Mouse (Mus musculus) bone marrow macrophage, adult 2 months (primary cell): ENCODE results near the gene Gria2. TPM values are rescaled to one million over a fixed set of nuclear protein-coding genes. Genes with fewer than 3 reads are reported as not detected.

ENCODE experiments used
- H3K27ac ChIP-seq: 2 replicates; pipeline ENCODE4 v1.5.1; 2012; ENCODE audit warnings: low read depth, low read length; ENCODE audit not compliant: insufficient read depth
- H3K4me1 ChIP-seq: 2 replicates; pipeline ENCODE4 v1.6.1; 2012; ENCODE audit warnings: low read length; ENCODE audit not compliant: control insufficient read depth, insufficient read depth
- H3K4me3 ChIP-seq: 2 replicates; pipeline ENCODE4 v1.5.1; 2012; ENCODE audit warnings: mild to moderate bottlenecking, low read length, moderate library complexity; ENCODE audit not compliant: insufficient read depth
- CTCF ChIP-seq: IDR thresholded peaks from 2 replicates; pipeline ENCODE4 v1.5.1; 2012; ENCODE audit warnings: low read depth, mild to moderate bottlenecking, low read length, moderate library complexity
- POLR2A ChIP-seq: IDR thresholded peaks from 2 replicates; pipeline ENCODE4 v1.6.1; 2012; ENCODE audit warnings: mild to moderate bottlenecking, low read depth, low read length, borderline replicate concordance
- polyA plus RNA-seq: library from polyadenylated mRNA; stranded (reverse); fragments of >200 nt; gene quantifications from 2 replicates; pipeline ENCODE4 v1.2.4, GENCODE M21; 2012; ENCODE audit not compliant: missing spikeins, insufficient read depth, insufficient read length

The Gria2 gene
- polyA plus RNA-seq = 0.20 TPM in 1 of 2 replicates, not detected in the other

GRCm38 (mm10) chr3:80802596-80803081 is at the start of gene Gria2:
Gene Gria2, minus strand, starts transcription at chr3:80802835.
- H3K4me3 ChIP-seq = no peak within 1 kb of the TSS
- no peak within 1 kb of the TSS for H3K27ac ChIP-seq
- TF ChIP-seq POLR2A (no peak), CTCF (no peak)
- no peaks in the 10 kb centered on the region for H3K4me1 ChIP-seq

GRCm38 (mm10) chr3:80850947-80851346 is 48.3 kb upstream of the Gria2 start:
- TF ChIP-seq POLR2A (no peak), CTCF (no peak)
- H3K27ac ChIP-seq = no peak overlapping the region
- no peak overlapping the region for H3K4me3 ChIP-seq
- H3K4me1 ChIP-seq = no peaks in the 10 kb centered on the region

- no peak for TF ChIP-seq CTCF
- no peak for TF ChIP-seq POLR2A
- Histone ChIP-seq H3K4me1 (no peaks in the 10 kb centered on the region), H3K4me3 (no peak overlapping the region), H3K27ac (no peak overlapping the region)
Observed at GRCm38 (mm10) chr3:80845634-80846033, 43.0 kb upstream of the Gria2 start.

- H3K27ac ChIP-seq = no peak overlapping the region
- TF ChIP-seq POLR2A = no peak
- no peak for TF ChIP-seq CTCF
- no peak overlapping the region for H3K4me3 ChIP-seq
- no peaks in the 10 kb centered on the region for H3K4me1 ChIP-seq
Observed at GRCm38 (mm10) chr3:80839845-80840244, 37.2 kb upstream of the Gria2 start.

- Histone ChIP-seq H3K27ac (no peak overlapping the region), H3K4me1 (no peaks in the 10 kb centered on the region), H3K4me3 (no peak overlapping the region)
- TF ChIP-seq POLR2A (no peak), CTCF (no peak)
Observed at GRCm38 (mm10) chr3:80837583-80837982, 34.9 kb upstream of the Gria2 start.

DNA sequence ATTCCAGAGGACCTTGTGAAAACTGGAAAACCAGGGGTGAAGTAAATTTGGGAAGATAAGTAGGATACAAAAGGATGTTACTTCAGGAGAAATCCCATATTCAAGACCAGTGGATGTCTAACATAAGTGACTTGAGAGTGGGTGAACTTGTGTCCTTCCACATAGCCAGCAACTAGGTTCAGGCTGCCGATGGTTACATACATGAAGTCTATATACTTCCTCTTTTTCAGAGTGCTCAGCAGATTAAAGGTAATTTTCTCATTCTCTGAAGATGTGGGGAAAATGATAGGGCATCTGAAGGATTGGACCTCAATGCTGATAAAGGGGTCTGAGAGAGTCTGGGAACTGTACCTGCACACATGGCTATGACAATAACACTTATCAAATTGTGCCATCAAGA is 21.3 kb upstream of the Gria2 start:
- Histone ChIP-seq H3K27ac (no peak overlapping the region), H3K4me1 (no peaks in the 10 kb centered on the region), H3K4me3 (no peak overlapping the region)
- TF ChIP-seq CTCF = no peak
- no peak for TF ChIP-seq POLR2A

DNA sequence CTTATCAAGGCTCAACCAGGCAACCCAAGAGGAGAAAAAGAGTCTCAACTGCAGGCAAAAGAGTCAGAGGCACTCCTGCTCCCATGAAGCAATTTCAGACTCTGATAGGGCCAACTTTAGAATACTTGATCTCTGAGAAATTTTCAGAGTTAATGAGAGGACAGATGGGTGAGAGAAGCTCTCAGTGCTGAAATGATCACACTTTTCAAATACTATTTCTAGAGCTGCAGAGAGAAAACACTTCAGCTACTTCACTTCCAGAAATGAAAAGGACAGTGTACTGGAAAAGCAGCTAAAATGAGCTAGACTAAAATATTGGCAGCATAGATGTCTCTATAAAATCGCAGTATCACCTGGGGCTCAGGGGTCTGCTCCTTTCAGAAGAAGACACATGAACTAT is 16.0 kb upstream of the Gria2 start:
- Histone ChIP-seq H3K4me1 (no peaks in the 10 kb centered on the region), H3K27ac (no peak overlapping the region), H3K4me3 (no peak overlapping the region)
- TF ChIP-seq POLR2A (no peak), CTCF (no peak)

DNA sequence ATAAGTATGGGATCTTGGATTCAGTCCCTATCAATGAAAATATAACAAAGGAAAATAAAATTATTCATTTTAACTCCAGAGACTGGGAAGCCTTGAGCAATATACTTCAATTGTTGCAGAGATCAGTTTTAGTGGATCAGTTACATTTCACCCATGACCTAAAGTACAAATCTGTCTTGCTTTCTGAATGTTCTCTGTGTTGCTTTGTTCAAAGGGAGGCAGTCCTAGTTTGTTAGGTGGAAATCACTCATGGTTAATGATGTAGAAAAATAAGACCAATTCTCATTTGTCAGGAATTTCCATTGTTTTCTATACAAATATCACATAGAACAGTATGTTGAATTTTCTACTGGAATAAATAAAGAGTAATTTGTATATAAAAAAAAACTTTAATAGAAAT is 11.1 kb upstream of the Gria2 start:
- no peak overlapping the region for H3K27ac ChIP-seq
- no peaks in the 10 kb centered on the region for H3K4me1 ChIP-seq
- H3K4me3 ChIP-seq = no peak overlapping the region
- TF ChIP-seq CTCF (no peak), POLR2A (no peak)

DNA sequence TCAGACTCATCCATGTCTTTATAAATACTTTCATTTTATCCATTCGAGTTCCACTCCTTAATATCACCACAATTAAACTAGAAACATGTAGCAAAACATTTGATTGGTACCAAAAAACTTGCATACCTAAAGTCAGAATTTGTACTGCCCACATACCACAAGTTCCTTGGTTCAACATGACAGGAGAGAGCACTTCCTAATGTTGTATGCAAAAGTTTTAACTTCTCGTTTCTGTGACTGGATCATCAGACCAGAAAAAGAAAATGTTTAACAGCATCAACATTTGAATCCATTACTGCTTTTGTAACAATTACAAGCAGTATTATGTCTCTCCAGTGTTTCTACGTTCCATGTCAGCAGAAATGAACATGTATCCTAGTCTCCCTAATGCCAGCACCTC is 9.6 kb upstream of the Gria2 start:
- no peak overlapping the region for H3K4me3 ChIP-seq
- no peaks in the 10 kb centered on the region for H3K4me1 ChIP-seq
- no peak overlapping the region for H3K27ac ChIP-seq
- no peak for TF ChIP-seq POLR2A

DNA sequence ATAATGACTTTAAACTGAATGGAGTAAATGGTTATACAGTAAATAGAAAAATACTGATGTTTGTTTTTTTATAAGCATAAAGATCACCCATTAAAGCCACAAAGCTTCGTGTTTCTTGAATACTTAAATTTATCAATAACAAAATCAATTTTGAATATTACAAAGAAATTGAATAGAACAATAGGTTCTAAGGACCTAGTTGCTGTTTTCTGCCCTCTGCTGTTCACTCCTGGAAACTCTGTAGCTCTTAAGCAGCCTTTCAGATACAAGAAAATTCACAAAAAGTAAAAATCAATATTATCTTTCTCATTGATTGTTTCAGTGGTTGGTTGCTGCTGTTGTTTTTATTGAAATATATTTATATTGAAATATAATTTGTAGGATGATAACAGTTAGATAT is 2.7 kb upstream of the Gria2 start:
- no peak overlapping the region for H3K27ac ChIP-seq
- TF ChIP-seq POLR2A (no peak), CTCF (no peak)
- H3K4me3 ChIP-seq = no peak overlapping the region
- no peaks in the 10 kb centered on the region for H3K4me1 ChIP-seq

DNA sequence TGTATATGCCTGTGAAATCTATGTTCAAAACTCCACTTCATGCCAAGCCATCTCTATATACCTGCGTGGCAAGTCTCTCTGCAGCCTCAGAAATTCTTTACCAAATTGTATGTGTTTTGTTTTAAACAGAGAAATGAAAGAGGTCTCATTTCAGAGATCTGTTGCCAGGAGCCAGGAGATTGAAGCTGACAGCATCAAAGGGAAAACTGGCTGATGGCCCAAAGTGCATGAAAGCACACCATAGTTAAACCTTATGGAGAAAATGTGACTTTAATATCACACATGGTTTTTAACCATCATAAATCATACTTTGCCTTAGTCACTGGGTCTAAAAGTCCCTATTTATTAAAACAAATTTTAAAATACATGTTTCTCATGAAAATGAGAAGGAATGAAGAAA is 1.2 kb upstream of the Gria2 start:
- TF ChIP-seq CTCF (no peak), POLR2A (no peak)
- Histone ChIP-seq H3K4me1 (no peaks in the 10 kb centered on the region), H3K4me3 (no peak overlapping the region), H3K27ac (no peak overlapping the region)
